Mouse (Mus musculus): ENCODE measurements at regions not wholly inside any gene's neighbourhood (a gene's known extent, or its start where the extent isn't known, plus 50 kb on each side); places are given as distances from the start of the nearest gene placed in this dataset.

- TF ChIP-seq CTCF (IDR thresholded peaks at IDR 0.05 in 2 of 3, conservative IDR thresholded peaks at IDR 0.05 in 1 of 3; ENCODE audit: control insufficient read depth in 1 of 3, insufficient read depth in 1 of 3, low read depth in 2 of 3, low read length in 3 of 3, poor library complexity in 1 of 3, severe bottlenecking in 1 of 3) (peak in 1 of 3 experiments; percentile 14; a peak in 1 of 6 replicates), ZNF384 (IDR thresholded peaks at IDR 0.05; ENCODE audit: low read depth, low read length) (no peak)
These were observed 298.4 kb downstream of the Ndfip2 start for GRCm38 (mm10) chr14:105556813-105557212.
